Mouse (Mus musculus) G1E (cell line): ENCODE results near the gene Pik3r2. TPM values are rescaled to one million over a fixed set of nuclear protein-coding genes. Genes with fewer than 3 reads are reported as not detected.

Experiments
- ATAC-seq: 2 replicates; pipeline ENCODE4 v1.8.0; 2016; ENCODE audit warnings: mild to moderate bottlenecking; ENCODE audit not compliant: insufficient number of reproducible peaks, poor library complexity, low FRiP score, severe bottlenecking; ENCODE audit errors: extremely low read depth
- DNase-seq: peaks from one replicate; pipeline ENCODE4 v3.0.0; 2012; ENCODE audit warnings: low spot score
- H3K27me3 ChIP-seq: 2 replicates; pipeline ENCODE4 v1.6.1; 2012; ENCODE audit warnings: mild to moderate bottlenecking, low read length, inconsistent platforms; ENCODE audit not compliant: insufficient read depth
- H3K36me3 ChIP-seq: replicated peaks from 2 replicates; pipeline ENCODE3; 2012; ENCODE audit warnings: mild to moderate bottlenecking, inconsistent platforms
- H3K4me1 ChIP-seq: 2 replicates; pipeline ENCODE4 v1.6.1; 2012; ENCODE audit warnings: low read depth, low read length, inconsistent platforms, mixed read lengths; ENCODE audit not compliant: insufficient read depth
- H3K4me3 ChIP-seq: 2 replicates; pipeline ENCODE4 v1.5.1; 2012; ENCODE audit warnings: low read depth, mild to moderate bottlenecking, inconsistent platforms, low read length, moderate library complexity, mixed read lengths
- H3K9me3 ChIP-seq: replicated peaks from 2 replicates; pipeline ENCODE4 v1.6.1; 2012; ENCODE audit warnings: inconsistent platforms
- CTCF ChIP-seq: IDR thresholded peaks from 2 replicates; pipeline ENCODE4 v1.5.1; 2012; ENCODE audit warnings: low read depth, low read length, inconsistent platforms, mixed read lengths
- GATA1 ChIP-seq: IDR thresholded peaks from 2 replicates; pipeline ENCODE4 v1.6.1; 2012; ENCODE audit warnings: borderline replicate concordance, low read length, inconsistent platforms, mixed read lengths
- GATA2 ChIP-seq: IDR thresholded peaks from 2 replicates; pipeline ENCODE4 v1.6.1; 2012; ENCODE audit warnings: low read depth, low read length, inconsistent platforms, borderline replicate concordance
- POLR2AphosphoS5 ChIP-seq: IDR thresholded peaks from 2 replicates; pipeline ENCODE4 v1.6.1; 2012; ENCODE audit warnings: low read depth, low read length, inconsistent platforms; ENCODE audit not compliant: insufficient replicate concordance
- TAL1 ChIP-seq: conservative IDR thresholded peaks from 2 replicates; pipeline ENCODE4 v1.6.1; 2012; ENCODE audit warnings: low read depth, low read length, inconsistent platforms, mixed read lengths
- polyA plus RNA-seq: library from polyadenylated mRNA; stranded (reverse); fragments of >175 nt; gene quantifications from 2 replicates; pipeline ENCODE4 v1.2.3, GENCODE M21; 2012
- total RNA-seq, 2 experiments: library from RNA; stranded (forward) in 1 of 2; stranded (reverse) in 1 of 2; fragments of 200-1000 nt in 1 of 2; fragments of >200 nt in 1 of 2; fragmentation: Nextera tagmentation in 1 of 2; gene quantifications; 2 replicates each; pipeline ENCODE4 v1.2.3; 2014 to 2017

Gene Pik3r2
- total and polyA plus RNA-seq, 3 experiments: 7.1 to 55.0 (median 13.3) TPM

DNA sequence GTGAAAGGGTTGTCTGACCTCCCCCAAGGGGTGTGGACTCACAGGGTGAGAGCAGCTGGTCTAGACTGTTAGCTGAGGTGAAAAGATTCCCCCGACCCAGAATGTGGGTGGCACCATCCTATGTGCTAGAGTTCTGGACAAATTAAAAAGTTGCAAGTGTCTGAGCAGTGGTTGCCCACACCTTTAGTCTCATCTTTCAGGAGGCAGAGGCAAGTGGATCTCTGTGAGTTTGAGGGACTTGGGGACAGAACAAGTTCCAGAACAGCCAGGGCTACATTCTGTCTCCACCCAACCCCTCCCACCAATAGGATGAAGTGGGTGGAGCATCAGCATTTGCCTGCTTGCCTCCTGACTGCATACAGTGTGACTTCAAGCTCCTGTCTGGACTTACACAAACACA is 14.4 kb downstream of the Pik3r2 start:
- DNase-seq (no peak), ATAC-seq (no peak)
- Histone ChIP-seq H3K4me1 (peaks cover 93% of the 10 kb centered on the region), H3K9me3 (no peaks in the 10 kb centered on the region), H3K27me3 (no peaks in the 10 kb centered on the region), H3K36me3 (peaks cover 62% of the 10 kb centered on the region), H3K4me3 (no peak overlapping the region; the same call in 1 of the 2 replicates)
- no peak for TF ChIP-seq TAL1
- no peak for TF ChIP-seq GATA2
- no peak for TF ChIP-seq POLR2AphosphoS5
- no peak for TF ChIP-seq GATA1
- no peak for TF ChIP-seq CTCF

DNA sequence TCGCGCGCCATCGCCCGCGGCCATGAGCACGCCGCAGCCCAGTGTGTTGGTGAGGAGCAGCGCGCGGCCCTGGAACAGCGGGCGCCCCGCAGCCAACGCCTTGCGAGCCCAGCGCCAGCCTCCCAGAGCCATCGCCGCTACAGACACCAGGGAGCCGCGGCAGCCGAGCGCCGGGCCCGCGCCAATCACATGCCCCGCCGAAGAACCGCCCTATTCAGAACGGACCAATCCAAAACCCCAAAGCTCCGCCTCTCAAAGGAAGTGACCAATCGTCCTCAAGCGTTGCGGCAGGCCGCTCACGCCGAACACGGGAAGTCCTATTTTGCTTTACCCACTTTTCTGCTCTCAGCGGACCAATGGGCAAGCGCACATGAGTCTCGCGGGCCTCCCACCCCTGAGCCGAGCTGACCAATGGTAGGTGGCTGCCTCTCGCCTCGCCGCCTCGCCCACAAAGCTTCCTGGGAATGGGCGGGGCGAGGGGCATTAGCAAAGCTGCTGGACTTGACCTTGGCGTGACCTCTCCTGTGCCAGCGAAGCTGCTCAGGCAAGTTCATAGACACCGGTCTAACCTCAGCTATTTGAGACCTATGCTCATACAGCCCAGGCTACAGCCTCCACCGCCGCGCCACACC is 15.6 kb downstream of the Pik3r2 start, which contains the start of gene Mpv17l2:
Gene Mpv17l2 (minus strand): TSS at position 172 of the 632 bp plus-strand sequence.
- Histone ChIP-seq H3K4me3 (peak within 1 kb of the TSS; percentile 90), H3K4me1 (peaks cover 90% of the 10 kb centered on the region), H3K36me3 (peaks cover 72% of the 10 kb centered on the region), H3K27me3 (no peaks in the 10 kb centered on the region), H3K9me3 (no peaks in the 10 kb centered on the region)
- DNase-seq (peak; percentile 96), ATAC-seq (peak; percentile 85)
- no peak for TF ChIP-seq GATA1
- no peak for TF ChIP-seq GATA2
- TF ChIP-seq TAL1: no peak
- no peak for TF ChIP-seq CTCF
- no peak for TF ChIP-seq POLR2AphosphoS5

GRCm38 (mm10) chr8:70760350-70760749 is 16.2 kb downstream of the Pik3r2 start:
- TF ChIP-seq GATA2 (no peak), CTCF (no peak), GATA1 (no peak), POLR2AphosphoS5 (no peak), TAL1 (no peak)
- H3K36me3 ChIP-seq: peaks cover 77% of the 10 kb centered on the region
- peaks cover 91% of the 10 kb centered on the region for H3K4me1 ChIP-seq
- ATAC-seq: no peak
- no peak for DNase-seq
- no peaks in the 10 kb centered on the region for H3K9me3 ChIP-seq
- peak overlapping the region; percentile 90 for H3K4me3 ChIP-seq
- H3K27me3 ChIP-seq: no peaks in the 10 kb centered on the region

- H3K27me3 ChIP-seq: no peaks in the 10 kb centered on the region
- peaks cover 70% of the 10 kb centered on the region for H3K36me3 ChIP-seq
- no peak for ATAC-seq
- H3K4me3 ChIP-seq: peak overlapping the region; percentile 90; the same call in 1 of the 2 replicates
- TF ChIP-seq POLR2AphosphoS5: no peak; the same call in 1 of the 2 replicates
- no peak for TF ChIP-seq GATA2
- no peak for TF ChIP-seq GATA1
- TF ChIP-seq TAL1: no peak
- no peak for TF ChIP-seq CTCF
- no peak for DNase-seq
- H3K9me3 ChIP-seq: no peaks in the 10 kb centered on the region
- H3K4me1 ChIP-seq: peaks cover 89% of the 10 kb centered on the region
Observed at GRCm38 (mm10) chr8:70758616-70759561, 17.6 kb downstream of the Pik3r2 start.

GRCm38 (mm10) chr8:70758308-70758615 is 18.3 kb downstream of the Pik3r2 start:
- H3K4me1 ChIP-seq: peaks cover 89% of the 10 kb centered on the region
- ATAC-seq: no peak

DNA sequence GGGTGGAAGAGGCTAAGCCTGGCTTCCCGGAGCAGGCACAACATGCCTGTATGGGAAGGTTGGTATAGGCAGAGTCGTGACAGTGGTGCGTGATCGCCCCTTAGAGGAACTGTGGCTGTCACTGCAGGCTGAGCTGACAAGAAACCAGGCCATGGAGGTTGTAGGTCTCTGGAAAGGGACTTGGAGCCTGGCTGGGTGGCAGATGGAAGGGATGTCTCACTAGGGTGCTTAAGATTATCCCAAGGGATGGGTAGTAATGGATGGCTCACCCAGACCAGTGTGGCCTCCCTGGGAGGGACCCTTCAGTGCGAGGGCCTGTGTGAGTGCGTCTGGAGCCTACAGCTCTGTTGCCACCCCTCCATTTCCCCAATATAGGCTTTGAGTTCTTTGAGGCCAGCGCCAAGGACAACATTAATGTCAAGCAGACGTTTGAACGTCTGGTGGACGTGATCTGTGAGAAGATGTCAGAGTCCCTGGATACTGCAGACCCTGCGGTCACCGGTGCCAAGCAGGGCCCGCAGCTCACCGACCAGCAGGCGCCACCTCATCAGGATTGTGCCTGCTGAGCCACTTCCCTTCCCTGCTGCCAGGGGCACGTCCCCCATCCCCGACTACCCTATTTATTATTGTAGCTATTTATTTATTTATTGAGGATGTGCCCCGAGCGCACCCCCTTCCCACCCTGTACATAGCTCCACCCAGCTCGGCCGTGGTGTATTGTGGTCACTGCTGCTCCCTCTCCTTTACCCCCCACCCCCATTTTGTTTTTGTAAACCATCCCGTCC is 18.8 kb downstream of the Pik3r2 start:
- Histone ChIP-seq H3K27me3 (no peaks in the 10 kb centered on the region), H3K4me1 (peaks cover 89% of the 10 kb centered on the region), H3K9me3 (no peaks in the 10 kb centered on the region), H3K36me3 (peaks cover 59% of the 10 kb centered on the region), H3K4me3 (no peak overlapping the region)
- no peak for ATAC-seq
- no peak for DNase-seq
- TF ChIP-seq GATA1 (no peak), CTCF (no peak), TAL1 (no peak), GATA2 (no peak), POLR2AphosphoS5 (no peak)

More at GRCm38 (mm10) chr8:70758308-70758615, 18.3 kb downstream of the Pik3r2 start:
- DNase-seq: no peak
- Histone ChIP-seq H3K4me3 (no peak overlapping the region), H3K36me3 (peaks cover 64% of the 10 kb centered on the region), H3K27me3 (no peaks in the 10 kb centered on the region), H3K9me3 (no peaks in the 10 kb centered on the region)
- TF ChIP-seq POLR2AphosphoS5 (no peak), TAL1 (no peak)
